Mouse (Mus musculus) retina, embryonic 14.5 days (tissue): ENCODE data around the gene Etv4.
A peak's percentile ranks its signal among the peaks of the same experiment; 100 is the strongest.

Experiments used
- DNase-seq: peaks from one replicate; pipeline ENCODE4 v3.0.0-alpha.2; 2015; ENCODE audit warnings: low spot score

Gene Etv4

DNA sequence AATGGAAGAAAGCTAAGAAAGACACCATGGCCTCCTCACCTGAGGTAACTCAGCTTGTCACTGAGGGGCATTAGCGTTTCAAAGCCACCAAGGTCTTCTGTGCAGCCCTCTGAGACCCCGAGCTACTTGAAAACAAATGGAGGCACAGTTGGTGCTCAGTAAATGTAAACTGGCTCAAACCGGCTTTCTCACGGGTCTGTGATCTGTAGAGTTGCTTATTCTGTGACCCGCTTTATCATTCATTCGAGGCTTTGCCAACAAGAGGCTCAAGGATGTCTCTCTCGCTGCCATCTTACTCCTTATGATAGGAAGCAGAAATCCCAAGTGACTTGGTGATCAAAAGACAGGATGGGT is 658 bp upstream of the Etv4 start:
- DNase-seq: peak; percentile 35

DNA sequence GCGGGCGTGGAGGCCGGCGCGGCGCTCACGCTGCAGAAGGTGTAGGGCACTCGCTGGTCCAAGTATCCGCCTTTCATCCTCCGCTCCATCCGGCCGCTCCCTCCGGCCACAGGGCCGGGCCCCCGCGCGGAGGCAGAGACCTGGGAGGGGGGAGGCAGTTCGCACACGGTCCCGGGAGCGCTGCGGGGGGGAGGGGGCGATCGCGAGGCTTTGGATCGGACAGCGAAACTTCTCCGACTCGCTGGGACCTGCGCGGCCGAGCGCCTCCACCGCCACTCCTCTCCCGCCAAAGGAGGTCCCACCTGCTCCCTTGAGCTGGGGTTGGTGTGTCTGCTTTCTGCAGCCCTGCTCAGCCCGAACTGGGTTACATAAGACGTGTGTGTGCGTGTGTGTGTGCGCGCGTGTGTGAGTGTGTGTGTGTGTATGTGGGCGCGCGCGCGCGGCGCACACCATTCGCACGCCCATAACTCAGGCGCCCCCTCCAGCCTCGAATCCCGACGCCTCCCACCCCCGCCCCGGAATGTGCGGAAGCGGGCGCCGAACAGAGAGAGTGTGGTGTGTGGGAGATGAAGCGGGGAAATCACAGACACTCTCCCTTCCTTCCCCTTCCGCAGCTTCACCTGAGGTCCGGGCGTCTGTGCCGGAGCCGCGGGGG is 556 bp downstream of the Etv4 start:
- DNase-seq: peak; percentile 54

DNA sequence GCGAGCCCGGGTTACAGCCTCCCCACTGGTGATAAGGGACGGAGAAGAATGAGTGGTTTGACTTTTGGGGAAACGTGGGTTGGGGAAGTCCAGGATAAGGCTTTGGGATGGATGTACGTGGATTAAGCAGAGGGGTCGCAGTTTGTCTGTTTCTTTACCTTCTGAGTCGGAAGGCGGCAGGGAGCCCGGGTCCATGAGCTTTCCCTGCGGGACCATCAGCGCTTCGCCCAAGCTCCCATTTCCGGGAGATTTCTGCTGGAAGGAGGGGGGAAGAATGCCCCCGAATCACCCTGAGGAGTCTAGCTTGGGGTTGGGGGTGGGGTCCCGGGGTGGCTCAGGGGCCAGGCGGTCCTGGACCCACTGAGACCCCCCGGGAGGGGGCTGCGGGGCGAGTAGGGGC is 1.1 kb downstream of the Etv4 start:
- no peak for DNase-seq

DNA sequence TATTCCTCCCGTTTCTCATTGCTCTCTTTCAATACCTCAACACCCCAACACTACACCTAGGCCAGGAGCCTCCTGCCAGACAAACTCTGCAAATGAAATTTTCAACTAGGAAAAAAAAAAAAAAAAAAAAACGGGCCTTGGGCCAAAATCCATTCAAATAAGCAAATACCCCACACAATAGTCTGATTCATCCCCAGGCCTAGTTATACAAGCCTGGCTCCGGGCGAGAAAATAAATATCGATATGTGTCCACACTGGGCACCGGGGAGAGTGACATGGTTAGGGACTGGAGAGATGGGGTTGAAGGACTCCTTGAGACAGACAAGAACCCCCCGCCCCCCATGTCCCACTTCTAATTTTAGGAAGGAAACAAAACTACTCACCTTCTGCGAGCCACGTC is 1.6 kb downstream of the Etv4 start:
- no peak for DNase-seq

DNA sequence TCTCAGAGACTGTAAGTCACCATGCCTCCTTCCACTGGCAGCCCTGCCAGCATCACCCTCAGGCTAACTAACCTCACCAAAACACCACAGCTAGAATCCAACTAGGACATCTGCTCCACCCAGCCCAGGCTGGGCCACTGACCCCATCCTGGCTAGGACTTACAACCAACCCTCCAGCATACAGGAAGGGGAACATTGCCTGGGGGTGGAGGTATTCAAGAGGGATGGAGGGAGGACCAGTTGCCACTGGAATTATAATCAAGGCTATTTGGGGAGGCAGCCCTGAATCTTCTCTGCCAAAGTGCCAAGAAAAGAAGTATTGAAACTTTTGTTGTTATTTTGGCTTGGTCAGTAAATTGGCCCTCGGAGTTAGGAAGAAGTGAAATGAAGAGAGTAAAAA is 2.0 kb downstream of the Etv4 start:
- no peak for DNase-seq

DNA sequence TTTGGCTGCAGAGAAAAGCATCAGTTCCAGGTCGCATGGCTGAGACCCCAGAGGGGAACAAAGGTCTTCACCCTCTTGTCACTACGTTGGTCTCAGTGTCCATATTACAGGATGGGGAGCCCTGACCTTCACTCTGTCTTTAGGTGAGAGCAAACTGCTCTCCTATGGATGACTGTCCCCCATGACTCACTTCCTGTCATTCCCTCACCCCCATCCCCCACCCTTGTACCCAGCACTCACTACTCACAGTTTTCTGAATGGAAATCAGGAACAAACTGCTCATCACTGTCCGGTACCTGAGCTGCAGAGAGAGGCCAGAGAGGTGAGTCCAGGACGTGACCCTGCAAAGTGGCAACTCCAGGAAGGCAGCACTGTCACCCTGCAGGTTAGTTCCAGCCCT is 8.3 kb downstream of the Etv4 start:
- DNase-seq: no peak

DNA sequence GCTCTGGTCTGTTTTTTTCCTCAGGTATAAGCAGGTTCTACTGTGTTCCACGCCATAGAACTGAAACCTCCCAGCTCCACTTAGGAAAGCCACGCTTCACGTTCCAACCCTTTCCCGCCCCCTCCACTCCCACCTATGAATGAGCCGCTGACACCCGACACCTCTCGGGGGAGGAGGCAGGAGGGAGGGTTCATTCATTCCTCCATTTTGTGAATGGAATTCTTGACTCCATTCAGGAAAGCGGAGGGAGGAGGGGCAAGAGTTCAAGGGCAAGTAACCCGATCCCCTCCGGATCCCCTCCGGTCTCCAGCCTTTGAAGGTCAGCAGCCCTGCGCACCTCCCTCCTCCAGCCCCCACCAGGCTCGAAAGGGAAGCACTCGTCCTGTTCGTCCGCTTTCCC is 12.7 kb downstream of the Etv4 start:
- peak; percentile 80 for DNase-seq

DNA sequence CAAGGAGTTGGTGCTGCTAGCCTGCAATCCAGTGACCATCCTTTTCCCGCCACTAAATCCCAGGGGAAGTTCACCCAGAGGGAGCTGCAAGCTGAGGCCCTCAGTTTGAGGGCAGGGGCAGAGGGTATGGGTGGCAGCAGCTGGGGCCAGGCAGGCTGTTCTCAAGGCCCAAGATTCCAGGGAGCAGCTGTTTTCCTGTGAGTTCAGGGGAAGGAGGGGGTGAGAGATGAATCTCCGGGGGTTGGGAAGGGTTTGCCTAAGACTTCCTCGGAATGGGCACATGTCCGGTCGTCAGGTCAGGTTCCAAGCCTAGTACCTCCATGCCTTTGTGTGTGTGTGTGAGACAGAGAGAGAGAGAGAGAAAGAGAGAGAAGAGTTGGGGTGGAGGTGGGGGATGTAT is 13.1 kb downstream of the Etv4 start:
- peak; percentile 38 for DNase-seq

DNA sequence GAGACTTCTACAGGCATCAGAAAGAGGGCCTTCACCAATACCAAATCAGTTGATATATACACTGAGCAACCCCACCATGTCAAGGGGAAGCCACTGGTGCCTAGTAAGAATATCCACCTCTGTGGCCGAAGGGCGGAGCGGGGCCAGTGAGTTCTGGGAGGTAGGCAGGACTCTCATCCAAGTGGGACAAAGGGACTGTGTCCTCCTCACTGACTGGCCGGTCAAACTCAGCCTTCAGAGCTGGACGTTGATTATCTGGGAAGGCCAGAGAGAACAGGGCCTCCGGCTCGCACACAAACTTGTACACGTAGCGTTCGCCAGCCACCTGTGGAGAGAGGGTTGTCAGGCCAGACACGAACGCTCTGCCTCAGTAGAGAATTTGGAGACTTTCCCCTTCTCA is 14.9 kb downstream of the Etv4 start:
- no peak for DNase-seq

DNA sequence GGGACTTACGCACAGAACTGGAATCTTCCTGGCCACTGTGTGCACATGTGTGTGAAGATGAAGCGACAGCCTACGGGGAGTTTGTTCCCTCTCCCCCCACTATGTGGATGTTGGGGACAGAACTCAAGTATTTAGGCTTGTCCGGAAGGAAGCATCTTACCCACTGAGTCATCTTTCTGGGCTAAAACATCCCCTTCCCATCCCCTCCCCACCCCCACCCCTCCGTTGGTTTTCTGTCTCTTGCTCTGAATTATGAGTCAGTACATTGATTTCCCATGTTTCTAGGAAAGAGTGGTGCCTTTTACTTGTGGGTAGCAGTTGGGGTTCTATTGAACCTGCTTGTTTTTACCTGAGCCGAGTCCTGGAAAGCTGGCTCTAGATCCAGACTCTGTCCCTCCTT is 16.4 kb downstream of the Etv4 start:
- DNase-seq: no peak

DNA sequence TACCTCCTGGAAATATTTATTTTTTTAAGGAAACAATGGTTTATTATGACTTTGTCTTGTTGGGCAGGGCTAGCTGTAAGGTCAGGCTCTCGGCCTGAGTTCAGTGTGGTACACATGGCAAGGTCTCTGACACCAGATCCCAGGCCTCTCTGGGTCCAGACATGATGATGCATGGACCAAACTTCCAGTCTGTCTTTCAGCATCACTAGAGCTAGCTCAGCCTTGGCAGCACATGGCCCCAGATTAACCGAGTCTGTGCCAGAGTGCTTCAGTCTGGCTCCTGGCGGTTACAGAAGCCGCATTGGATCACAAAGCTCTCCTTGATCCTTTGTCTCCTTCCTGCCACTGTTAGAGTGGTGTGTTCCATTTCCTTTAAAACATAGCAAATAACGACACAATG is 17.8 kb downstream of the Etv4 start:
- no peak for DNase-seq

DNA sequence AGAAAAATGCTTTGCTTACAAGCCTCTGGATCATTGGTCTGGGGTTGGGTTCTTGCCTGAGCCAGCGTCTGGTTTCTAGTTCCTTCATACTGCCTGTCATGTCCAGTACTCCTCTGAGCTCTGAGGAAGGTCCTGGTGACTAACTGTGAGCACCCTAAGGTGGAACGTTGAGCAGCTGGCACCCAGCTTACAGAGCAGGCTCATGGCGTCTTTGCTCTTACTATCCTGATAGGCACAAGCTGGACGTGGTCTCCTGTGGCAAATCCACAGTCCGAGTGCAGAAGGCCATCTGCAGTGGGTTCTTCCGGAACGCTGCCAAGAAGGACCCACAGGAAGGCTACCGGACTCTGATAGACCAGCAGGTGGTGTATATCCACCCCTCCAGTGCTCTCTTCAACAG is 20.6 kb downstream of the Etv4 start:
- no peak for DNase-seq

DNA sequence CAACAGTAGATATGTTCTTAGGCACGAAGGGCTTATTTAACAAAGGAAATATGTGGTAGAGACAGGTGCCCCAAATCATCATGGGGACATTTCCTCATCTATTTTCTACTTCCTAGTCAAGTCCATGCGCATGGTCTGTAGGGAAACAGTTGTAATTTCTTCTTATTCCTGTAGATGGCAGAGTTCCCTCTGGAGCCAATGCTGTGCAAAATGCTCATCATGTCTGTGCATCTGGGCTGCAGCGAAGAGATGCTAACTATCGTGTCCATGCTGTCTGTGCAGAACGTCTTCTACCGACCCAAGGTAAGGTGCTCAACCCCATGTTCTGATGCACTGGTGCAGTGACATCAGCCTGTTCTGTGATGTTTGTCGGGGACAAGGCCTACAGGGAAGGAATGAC is 21.4 kb downstream of the Etv4 start:
- peak; percentile 88 for DNase-seq

DNA sequence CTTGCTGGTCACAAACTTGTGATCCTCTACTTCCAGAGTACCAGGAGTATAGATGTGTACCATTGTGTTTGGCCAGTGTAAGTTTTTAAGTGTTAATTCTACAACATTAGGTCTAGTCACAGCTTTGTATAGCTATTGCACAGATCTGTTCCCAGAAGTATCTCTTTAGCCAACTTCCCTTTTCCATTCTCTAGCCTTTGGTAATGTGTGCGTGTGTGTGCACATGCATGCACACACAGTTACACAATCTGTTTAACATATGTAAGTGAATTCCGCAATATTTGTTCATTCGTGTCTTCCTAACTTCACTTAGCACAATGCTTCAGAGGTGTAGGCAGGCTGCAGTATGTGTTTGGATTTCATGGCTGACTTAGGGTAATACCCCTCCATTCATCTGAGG is 25.6 kb downstream of the Etv4 start:
- no peak for DNase-seq

DNA sequence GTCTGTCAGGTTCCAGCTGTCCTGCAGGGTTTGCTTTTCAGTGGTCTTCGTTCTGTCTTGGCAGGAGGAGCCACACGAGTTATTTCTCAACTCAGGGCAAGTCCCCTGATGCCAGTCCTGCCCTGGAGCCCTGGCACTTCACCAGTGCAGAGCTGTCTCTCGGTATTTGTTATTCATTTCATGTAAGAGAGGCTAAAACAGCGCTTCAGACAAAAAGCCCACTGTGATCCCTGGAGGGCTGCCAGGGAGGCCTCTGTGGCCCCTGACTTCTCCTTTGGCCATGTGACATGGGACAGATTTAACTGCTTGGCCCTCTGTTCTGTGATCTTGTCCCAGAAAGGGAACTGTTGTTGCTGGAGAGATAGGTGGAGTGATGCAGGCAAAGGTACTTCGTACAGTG is 26.7 kb downstream of the Etv4 start:
- DNase-seq: no peak

DNA sequence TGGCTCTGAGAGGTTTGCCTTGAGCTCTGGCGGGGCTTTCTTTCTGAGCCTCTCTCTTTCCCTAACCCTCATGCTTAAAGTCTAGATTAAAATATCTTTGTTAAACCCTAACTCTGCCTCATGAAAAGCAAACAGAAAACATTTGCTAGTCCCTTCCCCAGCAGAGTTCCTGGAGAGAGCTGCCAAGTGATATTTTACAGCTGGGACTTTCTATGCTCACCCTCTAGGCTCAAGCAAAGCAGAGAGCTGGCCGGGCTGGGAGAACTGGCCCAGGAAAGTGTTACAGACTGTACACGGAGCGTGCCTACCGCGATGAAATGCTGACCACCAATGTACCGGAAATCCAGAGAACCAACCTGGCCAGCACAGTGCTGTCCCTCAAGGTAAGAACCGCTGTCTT is 27.8 kb downstream of the Etv4 start:
- DNase-seq: no peak

DNA sequence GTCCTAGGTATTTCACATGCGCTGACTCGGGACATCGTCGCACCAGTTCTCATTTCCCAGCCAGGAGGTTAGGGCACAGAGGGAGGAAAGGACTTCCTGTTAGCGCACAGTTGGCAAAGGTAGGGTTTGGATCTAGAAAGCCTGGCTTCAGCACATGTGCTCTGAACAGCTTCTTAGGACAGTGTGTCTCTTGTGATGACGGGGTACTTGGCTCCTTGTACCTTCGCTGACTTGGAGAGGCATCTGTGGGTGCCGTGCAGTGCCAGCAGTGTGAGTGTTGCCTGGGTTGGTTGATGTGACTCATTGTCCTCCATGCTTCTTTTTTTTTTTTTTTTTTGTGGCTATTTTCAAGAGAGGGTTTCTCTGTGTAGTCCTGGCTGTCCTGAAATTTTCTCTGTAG is 28.6 kb downstream of the Etv4 start:
- DNase-seq: no peak

DNA sequence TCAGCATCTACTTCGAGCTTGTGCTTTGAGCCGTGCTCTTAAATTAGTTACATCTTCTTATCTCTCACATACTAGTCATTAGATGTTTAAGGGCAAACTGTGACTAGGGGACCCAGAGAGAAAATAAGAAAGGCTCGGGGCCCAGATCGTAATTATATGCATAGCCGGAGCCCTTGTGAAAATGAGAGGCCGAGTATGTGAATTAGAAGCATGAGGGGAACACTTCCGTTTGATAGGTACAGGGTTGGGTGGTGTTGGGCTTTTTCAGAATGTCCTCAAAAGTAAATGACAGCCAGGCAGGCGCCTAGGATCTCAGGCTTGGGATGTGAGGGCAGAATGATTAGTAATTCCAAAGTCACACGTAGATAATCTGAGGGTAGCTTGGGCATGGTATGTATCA is 51.6 kb downstream of the Etv4 start:
- no peak for DNase-seq

DNA sequence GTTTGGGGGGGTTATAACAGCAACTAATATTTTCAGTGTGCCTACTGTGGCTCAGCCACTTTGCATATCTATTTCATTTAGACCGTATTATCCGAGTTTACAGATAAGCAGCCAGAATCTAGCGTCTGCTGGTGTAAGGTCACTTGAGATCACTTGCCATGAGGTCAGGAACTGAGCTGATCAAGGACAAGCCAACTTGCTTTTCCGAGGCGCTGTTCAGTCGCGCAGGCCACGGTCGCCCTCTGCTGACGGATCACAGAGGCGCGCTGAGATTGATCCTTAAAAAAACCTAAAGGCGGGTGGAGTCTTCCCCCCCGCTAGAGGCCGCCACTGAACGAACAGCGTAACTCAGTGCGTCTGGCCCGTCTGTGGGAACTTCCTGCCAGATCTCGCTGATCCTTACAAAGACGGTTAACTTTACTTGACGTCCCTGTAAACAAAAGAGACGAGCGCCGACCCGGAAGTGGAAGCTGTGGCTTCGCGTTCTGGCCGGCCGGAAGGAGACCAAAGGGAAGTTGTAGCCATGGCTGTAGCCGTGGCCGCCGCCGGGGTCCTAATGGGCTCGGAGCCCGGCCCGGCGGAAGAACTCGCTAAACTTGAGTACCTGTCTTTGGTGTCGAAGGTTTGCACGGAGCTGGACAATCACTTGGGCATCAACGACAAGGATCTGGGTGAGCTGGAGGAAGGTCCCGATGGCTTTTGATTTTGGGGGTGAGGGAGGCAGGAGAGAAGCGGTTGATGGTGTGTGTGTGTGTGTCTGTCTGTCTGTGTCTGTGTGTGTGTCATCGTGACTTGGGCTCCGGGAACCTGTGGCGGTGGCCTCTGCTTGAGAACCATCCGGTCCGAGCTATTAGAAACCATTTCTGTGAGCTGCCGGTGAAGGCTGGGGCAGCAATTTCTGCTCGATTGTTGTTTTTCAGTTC is 52.4 kb downstream of the Etv4 start, which contains the start of gene Dhx8:
TSS of gene Dhx8 (plus strand) at position 402 of the 923 bp plus-strand sequence.
- peak; percentile 99 for DNase-seq

DNA sequence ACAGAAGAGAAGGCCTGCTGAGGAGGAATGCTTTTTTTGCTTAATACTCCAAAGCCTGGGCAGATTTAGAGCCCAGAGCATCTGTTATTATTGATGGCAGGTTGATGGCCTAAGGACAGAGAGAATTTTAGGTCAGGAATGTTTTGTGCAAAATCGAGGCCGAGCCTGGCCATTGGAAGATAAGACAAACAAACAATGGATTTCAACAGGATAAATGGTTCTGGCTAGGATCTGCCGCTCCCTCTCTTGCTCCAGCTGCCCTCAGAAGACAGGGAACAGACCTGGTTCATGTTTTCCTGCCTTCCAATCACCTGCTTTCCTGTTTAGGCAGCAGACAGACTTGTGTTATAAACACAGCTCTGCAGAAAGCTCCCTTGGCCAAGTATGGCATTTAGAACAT is 55.9 kb downstream of the Etv4 start:
- no peak for DNase-seq

DNA sequence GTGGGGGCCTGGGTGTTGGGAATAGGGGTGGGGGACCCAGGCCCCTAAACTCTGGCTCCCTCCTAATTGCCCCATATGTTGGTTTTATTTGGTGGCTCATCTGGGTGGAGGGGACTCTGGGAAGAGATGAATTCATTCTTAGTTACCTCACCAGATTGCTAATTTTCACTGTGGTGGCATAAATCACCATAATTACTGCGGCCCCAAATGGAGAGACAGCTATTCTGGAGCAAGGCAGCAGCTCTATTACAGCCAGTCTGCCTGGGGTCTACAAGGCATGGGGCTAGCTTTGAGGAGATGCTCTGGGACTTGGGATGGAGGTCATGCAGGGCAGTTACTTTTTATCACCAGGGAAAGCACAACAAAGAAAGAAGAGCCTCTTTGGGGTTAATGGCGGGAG is 58.4 kb downstream of the Etv4 start:
- DNase-seq: no peak

DNA sequence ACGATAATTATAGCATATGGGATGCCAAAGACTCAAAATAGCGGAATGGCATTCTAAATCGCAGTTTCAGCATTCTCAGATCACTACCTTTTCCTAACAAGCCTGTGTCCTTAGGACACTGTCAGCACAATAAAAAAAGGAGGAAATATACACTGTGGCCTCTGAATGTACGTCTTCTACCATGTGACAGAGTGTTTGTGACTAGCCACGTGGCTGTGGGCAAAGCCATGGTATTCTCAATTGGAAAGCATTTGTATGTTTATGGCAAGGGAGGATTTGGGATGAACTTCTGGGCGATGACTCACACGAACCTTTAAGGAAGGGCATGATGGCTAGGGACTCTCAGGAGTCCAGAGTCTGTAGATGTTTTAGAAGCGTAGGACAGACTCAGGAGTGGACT is 60.1 kb downstream of the Etv4 start:
- no peak for DNase-seq

DNA sequence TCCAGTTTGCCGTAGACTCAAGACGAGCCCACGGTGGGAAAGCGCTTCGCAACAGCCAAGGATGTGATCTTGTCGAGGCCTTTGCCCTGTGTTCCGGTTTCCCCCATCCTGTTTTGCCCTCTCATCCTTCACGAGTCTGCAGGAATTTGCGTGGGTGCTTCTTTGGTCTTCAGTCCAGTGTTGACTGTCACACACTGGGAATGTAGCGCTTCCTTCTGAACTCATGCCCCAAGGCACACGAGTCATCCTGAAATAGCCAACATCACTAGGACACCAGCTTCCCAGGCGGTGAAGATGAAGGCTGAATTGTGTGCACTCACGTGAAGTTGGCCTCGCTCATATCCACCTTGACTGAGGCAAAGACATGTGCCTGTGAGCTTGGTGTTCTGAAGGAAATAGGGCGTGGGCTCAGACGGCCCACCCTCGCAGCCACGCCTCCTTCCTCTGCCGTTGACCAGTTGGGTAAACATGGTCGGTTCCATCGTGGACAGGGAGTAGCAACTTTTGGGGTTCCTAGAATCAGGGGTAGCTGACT is 65.1 kb downstream of the Etv4 start:
- no peak for DNase-seq
